Mouse (Mus musculus) hindbrain, embryonic 12.5 days (tissue): ENCODE data around the gene Klk12. TPM values are rescaled to one million over a fixed set of nuclear protein-coding genes. Genes with fewer than 3 reads are reported as not detected.

Experiments
- ATAC-seq: fragments of 200-750 bp; cut with Nextera tagmentation; 2 replicates; pipeline ENCODE4 v1.8.0; 2017; ENCODE audit warnings: moderate TSS enrichment; ENCODE audit not compliant: low FRiP score
- H3K27ac ChIP-seq: fragments of 300-500 bp; sonication (generic); 2 replicates; pipeline ENCODE4 v1.5.1; 2016; ENCODE audit warnings: mild to moderate bottlenecking
- H3K27me3 ChIP-seq: fragments of 300-500 bp; sonication (generic); 2 replicates; pipeline ENCODE4 v1.6.1; 2016; ENCODE audit warnings: mild to moderate bottlenecking
- H3K36me3 ChIP-seq: fragments of 300-500 bp; sonication (generic); 2 replicates; pipeline ENCODE4 v1.6.1; 2016; ENCODE audit warnings: mild to moderate bottlenecking
- H3K4me1 ChIP-seq: fragments of 300-500 bp; sonication (generic); 2 replicates; pipeline ENCODE4 v1.6.1; 2016
- H3K4me2 ChIP-seq: fragments of 300-500 bp; sonication (generic); replicated peaks from 2 replicates; pipeline ENCODE4 v1.6.1; 2016; ENCODE audit warnings: mild to moderate bottlenecking
- H3K4me3 ChIP-seq: fragments of 300-500 bp; sonication (generic); 2 replicates; pipeline ENCODE4 v1.5.1; 2016; ENCODE audit warnings: mild to moderate bottlenecking
- H3K9ac ChIP-seq: fragments of 300-500 bp; sonication (generic); 2 replicates; pipeline ENCODE4 v1.6.1; 2016; ENCODE audit warnings: mild to moderate bottlenecking, moderate library complexity
- H3K9me3 ChIP-seq: fragments of 300-500 bp; sonication (generic); replicated peaks from 2 replicates; pipeline ENCODE4 v1.6.1; 2016; ENCODE audit warnings: mild to moderate bottlenecking
- WGBS: fragments of 180-500 bp; shearing (Covaris S2); methylation state at CpG from one replicate; pipeline ENCODE4 v1.1.7; 2016; 5-methylcytosine and 5-hydroxymethylcytosine counted together
- polyA plus RNA-seq: library from polyadenylated mRNA; unstranded; fragments of >200 nt; fragmentation: Nextera tagmentation; extraction: Ambion mirVana; gene quantifications from 2 replicates; pipeline ENCODE4 v1.2.1, GENCODE M21; 2016

The Klk12 gene
- polyA plus RNA-seq, 1 experiment from 2014 or later, result not detected

DNA sequence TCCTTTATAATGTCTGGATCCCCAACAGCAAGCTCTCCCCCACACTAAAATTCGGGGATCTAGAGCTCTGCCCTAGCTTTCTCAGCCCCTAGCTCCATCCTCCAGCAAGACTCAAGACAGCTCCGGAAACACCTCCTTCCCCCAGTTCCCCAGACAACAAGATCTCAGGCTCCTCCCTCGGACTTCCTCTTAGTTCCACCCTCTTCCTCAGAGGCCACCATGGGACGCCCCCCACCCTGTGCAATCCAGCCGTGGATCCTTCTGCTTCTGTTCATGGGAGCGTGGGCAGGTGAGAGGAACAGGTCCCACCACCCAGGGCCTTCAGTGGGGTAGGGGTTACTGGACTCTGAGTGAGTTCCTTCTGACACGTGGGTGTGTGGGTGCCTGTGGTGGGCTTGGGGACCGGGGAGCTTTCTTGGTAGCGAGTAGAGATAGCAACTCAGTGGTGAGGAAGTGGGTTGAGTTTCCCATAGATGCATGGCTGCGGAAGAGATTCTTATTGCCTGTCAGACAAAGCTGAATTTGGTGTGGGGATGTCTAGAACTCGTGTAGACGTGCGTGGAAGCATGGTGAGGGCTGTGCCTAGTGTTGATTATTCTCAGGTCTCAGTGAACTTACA lies 29.3 kb downstream of the Klk12 start:
- Histone ChIP-seq H3K27ac (no peak overlapping the region), H3K27me3 (peaks cover 40% of the 10 kb centered on the region), H3K9ac (no peak overlapping the region), H3K4me2 (peak overlapping the region; percentile 59), H3K36me3 (no peaks in the 10 kb centered on the region), H3K9me3 (no peaks in the 10 kb centered on the region), H3K4me1 (0 out of 2 replicates have a peak, but pooled peaks cover 9% of the 10 kb centered on the region), H3K4me3 (peak overlapping the region; percentile 36)
- WGBS, result 44% methylated on average over 13 of the region's 13 CpGs
- no peak for ATAC-seq

DNA sequence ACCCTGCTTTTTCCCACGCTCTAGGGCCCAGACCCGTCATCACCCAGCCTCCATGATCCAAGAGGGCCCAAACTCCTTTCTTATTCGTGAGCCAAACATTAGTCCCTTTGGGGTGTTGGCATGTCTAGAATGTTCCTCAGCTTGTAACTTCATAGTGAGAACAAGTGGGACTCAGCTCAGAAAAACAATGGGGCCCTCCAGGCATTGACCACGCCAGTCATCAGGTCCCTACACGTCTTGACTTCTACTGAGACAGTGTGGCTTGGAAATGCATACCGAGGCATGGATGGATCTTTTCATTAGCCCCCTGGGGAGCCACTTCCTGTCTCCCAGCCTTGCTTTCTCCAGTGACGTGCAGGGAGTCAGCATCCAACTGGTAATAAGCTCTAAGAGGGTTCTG lies 31.2 kb downstream of the Klk12 start:
- no peak for ATAC-seq
- 76% methylated on average over 7 of the region's 7 CpGs for WGBS
- 0 out of 2 replicates have a peak, but pooled peaks cover 9% of the 10 kb centered on the region for H3K4me1 ChIP-seq
- H3K9ac ChIP-seq, result no peak overlapping the region
- no peaks in the 10 kb centered on the region for H3K36me3 ChIP-seq
- no peak overlapping the region for H3K4me3 ChIP-seq
- H3K27me3 ChIP-seq, result peaks cover 40% of the 10 kb centered on the region
- H3K9me3 ChIP-seq, result no peaks in the 10 kb centered on the region
- no peak overlapping the region for H3K27ac ChIP-seq
- H3K4me2 ChIP-seq, result no peak overlapping the region

DNA sequence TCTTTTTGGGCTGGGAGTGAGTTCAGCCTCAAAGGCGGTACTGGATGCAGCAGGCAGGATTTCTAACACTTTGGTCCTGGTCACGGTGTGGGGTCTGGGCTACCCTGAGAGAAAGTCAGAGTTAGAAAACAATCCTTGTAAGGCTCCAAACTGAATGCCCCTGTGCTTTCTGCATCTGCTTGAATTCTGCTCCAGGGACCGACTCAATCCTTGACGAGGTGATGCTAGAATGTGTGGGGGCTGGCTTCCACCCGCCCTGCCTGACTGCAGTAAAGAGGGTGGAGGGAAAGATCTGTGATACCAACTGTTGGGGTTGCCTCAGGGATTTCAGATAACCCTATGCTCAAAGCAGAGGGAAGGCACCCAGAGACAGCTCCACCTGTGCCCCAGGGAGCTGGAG lies 42.3 kb downstream of the Klk12 start, which contains the start of gene Klk7:
Gene Klk7 (plus strand): TSS at position 301 of the 400 bp plus-strand sequence.
- Histone ChIP-seq H3K9me3 (no peaks in the 10 kb centered on the region), H3K4me1 (no peaks in the 10 kb centered on the region), H3K4me2 (no peak within 1 kb of the TSS), H3K9ac (no peak within 1 kb of the TSS), H3K4me3 (no peak within 1 kb of the TSS), H3K27ac (no peak within 1 kb of the TSS), H3K36me3 (no peaks in the 10 kb centered on the region), H3K27me3 (no peaks in the 10 kb centered on the region)
- 60% methylated on average over 5 of the region's 5 CpGs for WGBS
- ATAC-seq, result no peak

- Histone ChIP-seq H3K27ac (no peak overlapping the region), H3K4me2 (no peak overlapping the region), H3K9ac (no peak overlapping the region), H3K9me3 (no peaks in the 10 kb centered on the region), H3K36me3 (no peaks in the 10 kb centered on the region), H3K27me3 (no peaks in the 10 kb centered on the region), H3K4me1 (no peaks in the 10 kb centered on the region), H3K4me3 (no peak overlapping the region)
- ATAC-seq, result no peak
- 83% methylated on average over 7 of the region's 7 CpGs for WGBS
Observed at GRCm38 (mm10) chr7:43815211-43815610, 46.5 kb downstream of the Klk12 start.

DNA sequence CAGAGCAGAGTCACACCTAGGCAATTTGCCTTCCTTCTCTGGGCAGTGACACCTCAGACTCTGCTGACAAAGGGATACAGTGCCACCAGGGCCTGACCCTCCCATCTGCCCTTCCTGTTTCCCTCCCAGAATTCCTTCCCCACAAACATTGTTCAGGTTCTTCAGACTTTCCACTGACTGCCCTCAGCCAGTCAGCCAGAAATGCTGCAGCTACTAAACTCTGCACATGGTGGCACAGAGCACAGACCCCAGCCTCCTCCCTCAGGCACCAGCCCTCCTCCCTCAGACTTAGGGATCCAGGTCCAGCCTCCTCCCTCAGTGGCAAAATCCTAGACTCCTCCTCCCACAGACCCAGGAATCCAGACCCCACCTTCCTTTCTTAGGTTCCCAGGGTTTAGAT lies 48.0 kb downstream of the Klk12 start:
- Histone ChIP-seq H3K27me3 (no peaks in the 10 kb centered on the region), H3K4me1 (no peaks in the 10 kb centered on the region), H3K4me2 (no peak overlapping the region), H3K9ac (no peak overlapping the region), H3K27ac (no peak overlapping the region), H3K36me3 (no peaks in the 10 kb centered on the region), H3K9me3 (no peaks in the 10 kb centered on the region), H3K4me3 (no peak overlapping the region)
- no peak for ATAC-seq

- H3K4me1 ChIP-seq, result no peaks in the 10 kb centered on the region
- no peak overlapping the region for H3K4me2 ChIP-seq
- no peaks in the 10 kb centered on the region for H3K36me3 ChIP-seq
- H3K4me3 ChIP-seq, result no peak overlapping the region
- H3K9ac ChIP-seq, result no peak overlapping the region
- no peaks in the 10 kb centered on the region for H3K27me3 ChIP-seq
- no peak overlapping the region for H3K27ac ChIP-seq
- WGBS, result 92% methylated on average over 7 of the region's 7 CpGs
- ATAC-seq, result no peak
- H3K9me3 ChIP-seq, result no peaks in the 10 kb centered on the region
Observed at GRCm38 (mm10) chr7:43821581-43821980, 52.9 kb downstream of the Klk12 start.

Other genes with a start within 250 kb of the Klk12 start
- gene Cd33, start 224.5 kb upstream of the Klk12 start, polyA plus RNA-seq, result 0.70 and 1.4 TPM in 2 replicates
- gene Zfp658, start 206.6 kb upstream of the Klk12 start, polyA plus RNA-seq, result 8.4 and 9.6 TPM in 2 replicates
- gene Zfp719, start 189.3 kb upstream of the Klk12 start, polyA plus RNA-seq, result 17.2 and 17.6 TPM in 2 replicates
- 0.34 and 0.37 TPM in 2 replicates for gene Zfp819, start 161.7 kb upstream of the Klk12 start, polyA plus RNA-seq
- gene Ceacam18, start 134.2 kb upstream of the Klk12 start, polyA plus RNA-seq, result not detected in 2 replicates
- gene Siglece, start 108.7 kb upstream of the Klk12 start, polyA plus RNA-seq, result 0.18 and 0.44 TPM in 2 replicates
- gene Ctu1, start 96.9 kb upstream of the Klk12 start, polyA plus RNA-seq, result 16.4 and 17.0 TPM in 2 replicates
- not detected in 2 replicates for gene Klk14, start 78.5 kb upstream of the Klk12 start, polyA plus RNA-seq
- 0.17 TPM in 1 of 2 replicates, not detected in the other for gene Klk13, start 56.3 kb upstream of the Klk12 start, polyA plus RNA-seq
- gene Klk11, start 5.7 kb downstream of the Klk12 start, polyA plus RNA-seq, result 0.22 and 0.30 TPM in 2 replicates
- gene Klk10, start 12.1 kb downstream of the Klk12 start, polyA plus RNA-seq, result 0.27 and 0.92 TPM in 2 replicates
- not detected in 2 replicates for gene Klk9, start 23.0 kb downstream of the Klk12 start, polyA plus RNA-seq
- 8.9 and 10.1 TPM in 2 replicates for gene Klk8, start 28.7 kb downstream of the Klk12 start, polyA plus RNA-seq
- gene Klk7, start 42.4 kb downstream of the Klk12 start, polyA plus RNA-seq, result not detected in 2 replicates
- not detected in 2 replicates for gene Klk6, start 55.6 kb downstream of the Klk12 start, polyA plus RNA-seq
- gene Klk5, start 73.1 kb downstream of the Klk12 start, polyA plus RNA-seq, result 0.17 and 0.68 TPM in 2 replicates
- 0.50 and 0.57 TPM in 2 replicates for gene Klk4, start 112.3 kb downstream of the Klk12 start, polyA plus RNA-seq
- not detected in 2 replicates for gene Klk15, start 164.8 kb downstream of the Klk12 start, polyA plus RNA-seq
- gene Klk1b8, start 181.8 kb downstream of the Klk12 start, polyA plus RNA-seq, result not detected in 2 replicates
- gene Klk1b1, start 197.9 kb downstream of the Klk12 start, polyA plus RNA-seq, result not detected in 2 replicates
- not detected in 2 replicates for gene Klk1b9, start 207.2 kb downstream of the Klk12 start, polyA plus RNA-seq
- not detected in 2 replicates for gene Klk1b11, start 227.0 kb downstream of the Klk12 start, polyA plus RNA-seq
- not detected in 2 replicates for gene Klk1b26, start 243.3 kb downstream of the Klk12 start, polyA plus RNA-seq